Mouse (Mus musculus): ENCODE measurements around the gene Slc38a8.

DNA sequence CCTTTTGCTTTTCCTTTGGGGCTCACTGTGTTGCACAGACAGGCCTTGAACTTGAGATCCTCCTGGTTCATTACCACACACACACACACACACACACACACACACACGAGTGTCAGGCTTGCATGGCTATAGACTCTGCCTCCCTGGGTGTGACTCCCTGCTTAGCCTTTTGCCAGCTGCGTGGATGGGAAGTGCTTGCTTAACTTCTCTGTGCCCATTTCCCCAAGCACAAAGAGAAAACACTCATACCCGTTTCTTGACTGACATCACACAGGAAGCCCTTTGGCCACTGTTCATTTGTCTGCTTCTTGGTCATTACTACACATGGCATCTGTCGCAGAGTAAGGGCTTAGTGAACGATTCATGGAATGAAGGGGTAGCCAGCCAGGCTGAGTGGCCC lies 59.5 kb downstream of the Slc38a8 start:
- no peak for TF ChIP-seq CTCF (IDR thresholded peaks at IDR 0.05; ENCODE audit: borderline replicate concordance, insufficient read depth, low read length)
- TF ChIP-seq POLR2A (IDR thresholded peaks at IDR 0.05; ENCODE audit: low read depth, low read length) = no peak

Data from embryonic fibroblast, embryonic 13.5 days (primary cell).